Mouse (Mus musculus) olfactory bulb, adult 2 months (tissue): Measurements from ENCODE around the gene Pilrb2.

Source experiments
- CTCF ChIP-seq: fragments of 200-500 bp; IDR thresholded peaks from 2 replicates; pipeline ENCODE4 v1.5.1; 2012; ENCODE audit warnings: low read depth, mild to moderate bottlenecking, low read length, moderate library complexity; ENCODE audit not compliant: insufficient read depth
- POLR2A ChIP-seq: fragments of 200-500 bp; IDR thresholded peaks from 2 replicates; pipeline ENCODE4 v1.6.1; 2012; ENCODE audit warnings: mild to moderate bottlenecking, low read depth, low read length, moderate library complexity; ENCODE audit not compliant: insufficient read depth

GRCm38 (mm10) chr5:137897812-137898211 lies 26.2 kb upstream of the Pilrb2 start:
- TF ChIP-seq CTCF (no peak), POLR2A (no peak)
